In the genomic region with DNA sequence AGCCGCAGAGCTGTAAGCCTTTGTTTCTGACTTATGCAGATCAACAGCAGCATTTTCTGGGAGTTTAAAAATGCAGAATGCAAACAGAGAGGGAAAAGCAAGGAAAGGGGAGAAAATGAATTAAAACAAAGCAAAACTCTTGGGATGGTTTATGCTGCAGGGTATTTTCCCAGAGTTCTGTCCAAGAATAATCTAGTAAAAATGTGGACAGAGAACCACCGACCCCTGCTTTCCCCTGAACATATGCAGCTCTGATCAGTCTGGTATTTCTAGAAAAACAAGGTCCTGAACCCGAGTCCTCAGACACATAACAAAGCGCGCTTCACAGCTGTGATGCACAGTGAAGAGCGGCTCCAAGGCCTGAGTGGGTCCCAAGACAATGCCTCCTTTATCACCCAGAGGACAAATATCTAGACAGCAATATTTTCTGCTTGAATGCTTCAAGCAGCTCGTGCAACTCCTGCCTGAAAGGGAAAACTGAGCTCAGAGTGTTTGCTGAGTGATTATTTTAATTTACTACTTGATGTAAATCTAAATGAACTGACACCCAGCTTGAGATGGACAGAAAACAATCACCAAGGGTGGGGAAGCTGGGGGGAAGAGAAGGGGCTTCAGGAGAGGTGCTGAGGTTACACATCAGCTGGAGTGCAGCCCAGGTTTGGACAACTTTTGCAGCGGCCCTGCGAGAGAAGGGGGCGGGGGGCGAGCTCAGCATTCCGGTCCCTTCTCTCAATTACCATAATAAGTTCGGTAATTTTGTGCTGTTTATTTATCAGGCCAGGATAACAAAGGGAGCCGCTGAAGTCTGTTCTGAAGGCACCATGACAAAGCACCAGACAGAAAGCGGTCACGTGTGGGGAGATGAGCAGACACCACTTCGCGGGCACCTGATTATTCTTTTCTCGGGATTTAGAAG, we compare ENCODE assay signal across 8 mouse cellular contexts.
DNase-seq lines count a peak whose midpoint lies in the region; ATAC-seq lines count a peak whose summit lies in the region.

No protein-coding gene starts in this region.

- H3K4me1 ChIP-seq in liver, embryonic 11.5 days (replicated peaks; ENCODE audit: control insufficient read depth, insufficient read depth, low read length), result no peaks in the 10 kb centered on the region
- peaks cover 8% of the 10 kb centered on the region; the same call in 1 of the 2 replicates for H3K4me1 ChIP-seq in forebrain, embryonic 11.5 days (replicated peaks; ENCODE audit: control insufficient read depth, insufficient read depth, low read length)
- H3K4me1 ChIP-seq in neural tube, embryonic 15.5 days, result peaks cover 20% of the 10 kb centered on the region

- H3K36me3 ChIP-seq in liver, embryonic 11.5 days (ENCODE audit: control insufficient read depth, insufficient read depth, low read length), result no peaks in the 10 kb centered on the region
- no peaks in the 10 kb centered on the region for H3K36me3 ChIP-seq in forebrain, embryonic 11.5 days (ENCODE audit: control insufficient read depth, insufficient read depth, low read length)
- H3K36me3 ChIP-seq in neural tube, embryonic 15.5 days, result no peaks in the 10 kb centered on the region

- H3K9me3 ChIP-seq in liver, embryonic 11.5 days (ENCODE audit: control insufficient read depth, low read length), result no peaks in the 10 kb centered on the region
- no peaks in the 10 kb centered on the region for H3K9me3 ChIP-seq in forebrain, embryonic 11.5 days (ENCODE audit: control insufficient read depth, low read length)
- no peaks in the 10 kb centered on the region for H3K9me3 ChIP-seq in neural tube, embryonic 15.5 days (replicated peaks)

- intact Hi-C loops in left cerebral cortex, postnatal 36 days (cut with DNase I), result no loop called here

- no peak for ATAC-seq in liver, embryonic 11.5 days (replicated peaks; ENCODE audit: low FRiP score)
- peak; percentile 91 for ATAC-seq in forebrain, embryonic 11.5 days (replicated peaks; ENCODE audit: low FRiP score)
- ATAC-seq in neural tube, embryonic 15.5 days (ENCODE audit: low FRiP score), result peak; percentile 87

- H3K9ac ChIP-seq in liver, embryonic 11.5 days (ENCODE audit: low read depth, low read length), result no peak overlapping the region
- peak overlapping the region; percentile 25 for H3K9ac ChIP-seq in forebrain, embryonic 11.5 days (ENCODE audit: low read length)
- peak overlapping the region; percentile 34; the same call in 1 of the 2 replicates for H3K9ac ChIP-seq in neural tube, embryonic 15.5 days (replicated peaks)

- peak overlapping the region; percentile 59 for H3K4me2 ChIP-seq in liver, embryonic 11.5 days
- H3K4me2 ChIP-seq in forebrain, embryonic 11.5 days (ENCODE audit: low read depth, low read length, severe bottlenecking), result peak overlapping the region; percentile 58
- peak overlapping the region; percentile 65 for H3K4me2 ChIP-seq in neural tube, embryonic 15.5 days

- H3K27me3 ChIP-seq in liver, embryonic 11.5 days (replicated peaks; ENCODE audit: control insufficient read depth, insufficient read depth, low read length), result no peaks in the 10 kb centered on the region
- H3K27me3 ChIP-seq in forebrain, embryonic 11.5 days (ENCODE audit: control insufficient read depth, insufficient read depth, low read length), result no peaks in the 10 kb centered on the region
- no peaks in the 10 kb centered on the region for H3K27me3 ChIP-seq in neural tube, embryonic 15.5 days (replicated peaks)

- no peak for DNase-seq in liver, embryonic 11.5 days (ENCODE audit: low spot score)
- DNase-seq in liver, result no peak
- peak; percentile 63 for DNase-seq in forebrain, embryonic 11.5 days (ENCODE audit: low spot score)
- peak; percentile 23 to 26 for DNase-seq in left cerebral cortex, postnatal 36 days (ENCODE audit: low spot score in 2 of 2)
- no peak for DNase-seq in thymus, postnatal 0 days (ENCODE audit: low spot score)
- no peak for DNase-seq in cerebellum, postnatal 36 days
- DNase-seq in adrenal gland, postnatal 25 days, result no peak

- WGBS in liver, embryonic 11.5 days, result 26% methylated on average over 19 of the region's 19 CpGs
- WGBS in forebrain, embryonic 11.5 days, result 4% methylated on average over 19 of the region's 19 CpGs
- 2% methylated on average over 19 of the region's 19 CpGs for WGBS in neural tube, embryonic 15.5 days

- no peak overlapping the region for H3K27ac ChIP-seq in liver, embryonic 11.5 days (ENCODE audit: low read depth, low read length)
- peak overlapping the region; percentile 76; the same call in 1 of the 2 replicates for H3K27ac ChIP-seq in forebrain, embryonic 11.5 days (ENCODE audit: low read depth, low read length)
- H3K27ac ChIP-seq in neural tube, embryonic 15.5 days (replicated peaks), result peak overlapping the region; percentile 60; the same call in 1 of the 2 replicates

- H3K4me3 ChIP-seq in liver, embryonic 11.5 days (ENCODE audit: low read depth, low read length), result 0 out of 2 replicates have a peak overlapping the region, but pooled peaks have one; percentile 8
- H3K4me3 ChIP-seq in forebrain, embryonic 11.5 days (ENCODE audit: low read depth, low read length), result peak overlapping the region; percentile 21
- H3K4me3 ChIP-seq in neural tube, embryonic 15.5 days (replicated peaks), result peak overlapping the region; percentile 34

Comparison
In these comparisons a context has a peak if more than half of its experiments do, and no peak if none do; other contexts are left out.
1. DNase-seq: peak in forebrain, embryonic 11.5 days (single experiment) and left cerebral cortex, postnatal 36 days (2 of 2); none in liver, embryonic 11.5 days (single experiment), liver (single experiment), thymus, postnatal 0 days (single experiment), cerebellum, postnatal 36 days (0 of 2) and adrenal gland, postnatal 25 days (single experiment).
2. Peak in every context shown above with its lines, with median percentiles within 50 percentile points of each other: H3K4me2 ChIP-seq and H3K4me3 ChIP-seq.